Mouse (Mus musculus): ENCODE results near the gene Fmnl1.

Gene Fmnl1

GRCm38 (mm10) chr11:103181349-103181748 is 10.4 kb downstream of the Fmnl1 start:
- DNase-seq (ENCODE audit: low read depth in 2 of 2, low spot score in 2 of 2), result no peak

- no peak for DNase-seq (ENCODE audit: low read depth in 2 of 2, low spot score in 2 of 2)
These were observed 11.0 kb downstream of the Fmnl1 start for GRCm38 (mm10) chr11:103181911-103182310.

DNA sequence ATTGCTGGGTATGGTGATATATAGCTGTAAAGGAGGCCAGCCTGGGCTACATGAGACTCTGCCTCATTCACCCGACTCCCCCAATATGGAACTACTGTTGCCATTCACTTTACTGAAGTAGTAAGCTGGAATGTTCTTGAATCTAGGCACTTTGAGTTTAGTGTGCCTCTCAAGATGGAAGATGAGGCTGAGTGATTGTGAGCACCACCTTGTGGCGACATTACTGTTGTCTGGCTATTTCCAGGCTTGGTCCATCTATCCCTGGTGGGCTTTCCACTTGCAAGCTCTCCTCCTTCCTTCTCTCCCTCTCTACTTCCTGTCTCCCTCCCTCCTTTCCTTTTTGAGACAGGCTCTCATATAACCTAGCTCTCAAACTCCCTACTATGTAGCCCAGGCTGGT is 14.0 kb downstream of the Fmnl1 start:
- DNase-seq (ENCODE audit: low read depth in 2 of 2, low spot score in 2 of 2), result peak in 1 of 2 experiments; percentile 64

DNA sequence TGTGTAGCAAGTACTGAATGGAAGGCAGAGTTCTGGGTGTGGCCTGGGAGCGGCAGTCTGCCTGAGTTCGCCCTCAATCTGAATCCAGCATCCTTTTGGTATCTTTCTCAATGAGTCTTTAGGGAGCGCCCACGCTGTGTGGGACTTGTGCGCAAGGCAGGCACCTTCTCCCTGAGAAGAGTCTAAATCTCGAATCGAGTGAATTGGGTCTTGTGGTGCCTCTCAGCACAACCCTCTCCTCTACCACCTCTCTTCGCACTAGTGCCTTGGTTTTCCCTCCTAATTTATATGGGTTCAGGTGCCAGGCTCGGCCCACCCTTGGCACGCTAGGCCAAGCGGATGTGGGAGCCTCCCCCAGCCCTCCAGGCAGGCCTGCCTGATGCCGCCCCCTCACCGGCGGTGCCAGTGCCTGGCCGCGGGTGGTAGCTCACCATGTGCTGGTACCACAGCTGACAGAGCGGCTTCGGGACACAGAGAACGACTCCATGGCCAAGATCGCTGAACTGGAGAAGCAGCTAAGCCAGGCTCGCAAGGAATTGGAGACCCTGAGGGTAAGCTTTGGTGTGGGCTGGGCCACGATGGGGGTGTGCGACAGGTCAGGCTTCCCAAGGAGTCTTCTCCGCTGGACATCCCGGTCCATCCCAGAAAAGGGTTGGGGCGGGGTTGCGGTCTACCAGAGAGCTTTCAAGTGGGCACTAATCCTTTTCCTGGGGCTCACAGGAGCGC is 21.5 kb downstream of the Fmnl1 start:
- no peak for DNase-seq (ENCODE audit: low read depth in 2 of 2, low spot score in 2 of 2)

- DNase-seq (ENCODE audit: low read depth in 2 of 2, low spot score in 2 of 2), result no peak
These were observed 22.3 kb downstream of the Fmnl1 start for GRCm38 (mm10) chr11:103192956-103193824.

DNA sequence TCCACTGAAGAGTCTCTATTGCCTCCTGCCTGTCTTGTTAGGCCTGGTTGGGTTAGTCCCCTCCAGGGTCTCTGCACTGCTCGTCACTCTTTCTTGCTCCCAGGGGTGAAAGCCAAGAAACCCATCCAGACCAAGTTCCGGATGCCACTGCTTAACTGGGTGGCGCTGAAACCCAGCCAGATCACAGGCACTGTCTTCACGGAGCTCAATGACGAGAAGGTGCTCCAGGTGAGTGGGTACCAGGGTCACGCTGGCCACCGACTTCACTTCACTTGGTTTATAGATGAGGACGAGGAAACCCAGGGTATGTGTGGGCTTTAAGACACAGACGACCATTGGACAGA is 22.9 kb downstream of the Fmnl1 start:
- DNase-seq (ENCODE audit: low read depth in 2 of 2, low spot score in 2 of 2), result no peak

- no peak for DNase-seq (ENCODE audit: low read depth in 2 of 2, low spot score in 2 of 2)
These were observed 24.3 kb downstream of the Fmnl1 start for GRCm38 (mm10) chr11:103195236-103195635.

DNA sequence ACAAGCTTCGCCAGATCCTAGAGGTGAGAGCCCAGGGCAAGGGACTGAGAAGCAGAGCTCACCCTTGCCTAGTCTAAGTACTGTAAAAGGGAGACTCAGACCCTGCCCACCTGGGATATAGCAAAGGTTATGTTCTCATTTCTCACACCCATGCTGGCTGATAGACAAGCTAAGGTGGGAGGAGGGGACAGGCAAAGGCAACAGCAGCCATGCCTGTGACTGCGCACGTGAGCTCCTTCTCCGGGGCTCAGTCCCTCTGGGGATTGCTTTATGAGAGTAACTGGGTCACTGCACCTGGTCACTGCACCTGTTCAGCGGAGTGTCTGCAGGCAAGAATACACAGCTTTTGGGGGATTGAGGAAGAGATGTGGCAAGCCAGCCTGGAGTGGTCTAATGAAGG is 24.7 kb downstream of the Fmnl1 start:
- DNase-seq (ENCODE audit: low read depth in 2 of 2, low spot score in 2 of 2), result no peak

DNA sequence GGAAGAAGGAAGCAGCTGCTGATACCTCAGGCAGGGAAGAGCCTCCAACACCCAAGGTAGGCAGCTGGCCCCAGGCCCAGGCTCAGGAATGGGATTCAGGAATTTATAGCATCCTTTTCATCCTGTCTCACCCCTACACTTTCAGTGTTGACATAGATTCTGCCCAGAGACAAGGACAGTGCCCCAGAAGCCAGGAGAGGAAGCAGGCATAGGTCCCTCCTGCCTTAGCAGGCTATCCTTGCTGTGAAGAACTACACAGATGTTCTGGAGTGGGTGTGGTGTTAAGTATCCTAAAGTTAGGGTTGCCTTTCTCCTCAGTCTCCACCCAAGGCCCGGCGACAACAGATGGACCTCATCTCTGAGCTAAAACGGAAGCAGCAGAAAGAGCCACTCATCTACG is 26.4 kb downstream of the Fmnl1 start:
- DNase-seq (ENCODE audit: low read depth in 2 of 2, low spot score in 2 of 2), result no peak

DNA sequence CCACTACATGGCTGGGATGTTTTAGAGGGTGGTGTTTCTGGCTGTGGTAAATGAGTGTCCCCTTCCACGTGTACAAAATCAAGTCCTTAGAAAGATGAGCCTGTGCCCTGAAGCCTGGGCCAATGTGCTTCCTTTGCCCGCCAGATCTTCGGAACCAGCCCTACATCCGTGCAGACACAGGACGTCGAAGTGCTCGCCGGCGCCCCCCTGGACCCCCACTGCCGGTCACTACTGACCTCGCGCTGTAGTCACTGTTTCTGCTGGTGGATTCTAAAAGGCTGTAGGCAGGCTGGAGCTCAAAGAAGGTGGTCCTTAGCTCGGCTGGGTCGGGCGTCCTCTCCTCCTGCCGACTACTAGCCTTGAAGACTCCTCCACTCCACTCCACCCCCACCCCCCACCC is 27.4 kb downstream of the Fmnl1 start:
- no peak for DNase-seq (ENCODE audit: low read depth in 2 of 2, low spot score in 2 of 2)

GRCm38 (mm10) chr11:103198911-103199803 is 28.2 kb downstream of the Fmnl1 start:
- DNase-seq (ENCODE audit: low read depth in 2 of 2, low spot score in 2 of 2), result no peak

DNA sequence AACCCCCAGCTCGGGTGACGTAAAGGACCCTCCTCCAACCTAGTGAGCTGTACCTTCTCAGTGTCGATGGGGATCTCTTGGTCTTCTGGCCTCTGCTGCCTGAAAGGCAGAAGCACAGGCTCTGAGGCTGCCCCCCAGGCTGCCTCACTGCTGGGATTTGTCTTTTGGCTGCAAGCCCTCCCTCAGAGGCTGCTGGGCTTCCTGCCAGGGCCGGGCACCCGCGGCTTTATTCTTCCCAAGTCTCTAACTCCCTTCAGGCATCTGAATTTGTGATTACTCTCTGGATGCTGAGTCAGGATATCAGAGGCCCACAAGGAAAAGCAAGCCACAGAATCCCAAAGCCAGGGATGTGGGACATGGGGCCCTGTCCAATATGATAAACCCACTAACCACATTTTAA is 30.8 kb downstream of the Fmnl1 start:
- no peak for DNase-seq (ENCODE audit: low read depth in 2 of 2, low spot score in 2 of 2)

- DNase-seq (ENCODE audit: low read depth in 2 of 2, low spot score in 2 of 2), result no peak
These were observed 31.5 kb downstream of the Fmnl1 start for GRCm38 (mm10) chr11:103202376-103202775.

DNA sequence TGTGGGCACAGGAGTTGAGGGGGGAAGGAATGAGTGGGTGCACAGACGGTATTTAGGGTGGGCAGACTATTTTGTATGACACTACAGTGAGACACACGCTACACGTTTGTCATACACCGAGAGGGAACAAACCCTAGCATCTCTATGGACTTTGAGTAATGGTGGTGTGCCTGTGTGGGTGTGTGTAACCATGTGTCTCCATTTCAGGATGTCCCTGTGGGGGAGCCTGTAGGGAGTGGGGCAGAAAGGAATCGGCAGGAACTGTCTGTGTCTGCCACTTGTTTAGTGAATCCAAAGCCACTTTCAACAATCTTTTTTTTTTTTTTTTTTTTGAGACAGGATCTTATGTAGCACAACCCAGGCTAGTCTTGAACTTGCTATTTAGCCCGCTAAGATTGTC is 35.3 kb downstream of the Fmnl1 start:
- DNase-seq (ENCODE audit: low read depth in 2 of 2, low spot score in 2 of 2), result no peak

GRCm38 (mm10) chr11:103208458-103208857 is 37.6 kb downstream of the Fmnl1 start, which contains the start of gene 1700023F06Rik:
Gene 1700023F06Rik, minus strand, starts transcription at chr11:103208558.
- no peak for DNase-seq (ENCODE audit: low read depth in 2 of 2, low spot score in 2 of 2)

DNA sequence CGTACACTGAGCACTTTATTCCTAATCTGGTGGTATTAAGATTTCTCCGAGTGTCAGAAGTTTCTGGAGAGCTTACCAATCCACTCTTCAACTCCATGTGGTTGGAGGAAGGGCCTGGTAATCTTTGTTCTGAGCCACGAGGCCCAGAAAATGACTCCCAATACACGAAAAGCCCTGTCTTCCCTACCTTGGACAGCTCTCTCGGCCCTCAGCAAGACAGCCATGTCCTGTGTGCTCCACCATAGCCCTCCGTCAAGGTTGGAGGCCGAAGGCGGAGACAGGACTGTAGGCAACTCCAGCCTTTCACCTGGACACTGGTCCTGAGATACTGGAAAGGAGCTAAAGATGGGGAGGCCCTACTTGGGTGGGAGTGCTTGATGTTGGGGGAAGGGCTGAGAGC is 39.4 kb downstream of the Fmnl1 start:
- no peak for DNase-seq (ENCODE audit: low read depth in 2 of 2, low spot score in 2 of 2)

DNA sequence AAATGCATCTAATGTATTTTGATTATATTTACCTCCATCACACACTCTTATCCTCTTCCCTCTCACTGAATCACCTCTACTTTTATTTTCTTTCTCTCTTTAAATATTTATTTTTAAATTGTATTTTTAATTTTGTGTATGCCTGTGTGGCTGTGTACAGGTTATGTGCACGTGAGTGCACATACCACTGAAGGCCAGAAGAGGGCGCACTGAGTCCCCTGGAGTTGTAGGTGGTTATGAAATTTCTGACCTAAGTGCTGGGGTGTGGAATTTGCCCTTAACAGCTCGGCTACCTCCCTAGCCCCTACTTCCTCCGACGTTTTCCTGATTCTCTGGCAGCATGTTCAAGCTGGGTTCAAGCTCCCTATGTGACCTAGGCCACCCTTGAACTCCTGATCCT is 42.8 kb downstream of the Fmnl1 start:
- no peak for DNase-seq (ENCODE audit: low read depth in 2 of 2, low spot score in 2 of 2)

DNA sequence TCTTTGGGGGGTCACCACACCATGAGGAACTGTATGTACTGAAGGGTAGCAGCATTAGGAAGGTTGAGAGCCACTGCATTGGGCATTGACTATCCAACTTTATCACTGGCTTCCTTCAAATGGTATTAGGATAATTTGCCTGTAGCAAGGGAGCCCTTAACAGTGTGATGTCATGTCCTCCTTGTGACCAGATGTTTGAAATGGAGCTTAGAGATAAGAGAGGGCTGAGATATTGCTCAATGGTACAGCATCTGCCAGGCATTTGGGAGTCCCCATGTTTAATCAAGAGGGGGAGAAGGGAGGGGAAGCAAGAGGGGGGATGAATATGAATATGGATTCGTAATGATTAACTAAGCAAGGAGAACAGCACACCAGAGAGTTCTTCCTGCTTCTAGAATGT is 44.4 kb downstream of the Fmnl1 start:
- DNase-seq (ENCODE audit: low read depth in 2 of 2, low spot score in 2 of 2), result no peak

DNA sequence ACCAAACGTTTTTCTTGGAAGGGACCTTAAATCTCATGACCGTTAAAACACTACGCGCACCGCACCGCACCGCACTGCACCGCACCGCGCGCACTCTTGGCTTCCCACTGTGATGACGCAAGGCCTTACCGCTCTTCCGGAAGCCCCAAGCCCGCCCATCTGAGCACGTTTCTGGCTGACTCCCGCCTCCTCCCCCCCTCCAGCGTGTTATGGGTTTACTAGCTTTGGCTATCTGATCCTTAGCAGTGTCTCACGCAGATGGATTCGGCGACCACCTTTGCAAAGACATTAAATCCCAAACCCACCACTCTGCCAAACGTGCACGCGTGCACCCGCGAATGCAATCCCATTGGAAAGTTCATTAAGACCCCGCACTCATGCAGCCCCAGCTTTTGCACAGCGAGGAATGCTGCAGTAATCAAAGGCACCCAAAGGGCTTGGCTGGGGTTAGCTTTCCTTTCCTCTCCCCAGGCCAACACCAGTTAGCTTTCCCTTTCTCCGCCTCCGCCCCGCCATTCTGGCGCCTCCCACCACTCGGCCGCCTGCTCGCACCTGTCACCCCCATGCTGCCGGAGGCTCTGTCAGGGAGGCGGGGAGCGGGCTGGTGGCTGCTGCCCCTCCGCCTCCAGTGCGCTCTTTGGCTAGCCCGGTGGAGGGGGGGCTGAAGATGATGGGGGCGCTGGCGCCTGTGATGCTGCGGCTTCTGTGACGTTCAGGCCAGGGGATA is 47.0 kb downstream of the Fmnl1 start, which contains the start of gene Spata32:
Gene Spata32, minus strand, starts transcription at position 643 of the 727 bp plus-strand sequence.
- DNase-seq (ENCODE audit: low read depth in 2 of 2, low spot score in 2 of 2), result peak; percentile 75 to 81

- DNase-seq (ENCODE audit: low read depth in 2 of 2, low spot score in 2 of 2), result no peak
These were observed 47.6 kb downstream of the Fmnl1 start for GRCm38 (mm10) chr11:103218517-103218901.

- no peak for DNase-seq (ENCODE audit: low read depth in 2 of 2, low spot score in 2 of 2)
These were observed 48.4 kb downstream of the Fmnl1 start for GRCm38 (mm10) chr11:103219259-103219658.

Measured in CD8-positive naive resting alpha-beta T cell, adult 2 months (primary cell).